15 mouse cellular contexts compared by ENCODE assay signal in genomic region chr5:142802884-142803283, GRCm38 (mm10). TPM values are rescaled to one million over a fixed set of nuclear protein-coding genes. Genes with fewer than 3 reads are reported as not detected.
DNase-seq lines count a peak whose midpoint lies in the region; ATAC-seq lines count a peak whose summit lies in the region.
"Had no signal": no experiment of that assay in that cellular context is flagged by ENCODE, and none has a peak within 500 bp of the region (broad histone marks: within the 10 kb centered on the region; RNA-seq: fewer than 3 reads in every experiment).

No protein-coding gene starts in this region.

- WGBS in heart, embryonic 14.5 days, result 76% methylated on average over 4 of the region's 4 CpGs
- 79% methylated on average over 4 of the region's 4 CpGs for WGBS in neural tube, embryonic 13.5 days
- 80% methylated on average over 4 of the region's 4 CpGs for WGBS in neural tube, embryonic 15.5 days
- WGBS in forebrain, embryonic 15.5 days, result 73% methylated on average over 4 of the region's 4 CpGs

- H3K36me3 ChIP-seq in heart, embryonic 14.5 days (ENCODE audit: control insufficient read depth, insufficient read depth, low read length), result peaks cover 37% of the 10 kb centered on the region
- peaks cover 29% of the 10 kb centered on the region for H3K36me3 ChIP-seq in neural tube, embryonic 13.5 days
- H3K36me3 ChIP-seq in neural tube, embryonic 15.5 days, result peaks cover 8% of the 10 kb centered on the region
- peaks cover 10% of the 10 kb centered on the region for H3K36me3 ChIP-seq in forebrain, embryonic 15.5 days

- DNase-seq in heart, adult 18-20 months, result no peak
- no peak for DNase-seq in right cerebral cortex, postnatal 14 days
- no peak for DNase-seq in adrenal gland, postnatal 4 days (ENCODE audit: low spot score in 2 of 2)
- DNase-seq: cerebellum, adult 11-12 months; heart, postnatal 10 days; kidney, postnatal 14 days; layer of hippocampus, adult 9-11 months; lung, embryonic 14.5 days; right cerebral cortex, postnatal 25 days; thymus, adult 18-20 months had no signal

- H3K9me3 ChIP-seq in heart, embryonic 14.5 days (ENCODE audit: control insufficient read depth, low read length), result no peaks in the 10 kb centered on the region
- no peaks in the 10 kb centered on the region for H3K9me3 ChIP-seq in neural tube, embryonic 13.5 days
- no peaks in the 10 kb centered on the region for H3K9me3 ChIP-seq in neural tube, embryonic 15.5 days (replicated peaks)
- no peaks in the 10 kb centered on the region for H3K9me3 ChIP-seq in forebrain, embryonic 15.5 days
- H3K9me3 ChIP-seq: intestine, embryonic 15.5 days had no signal

- H3K27me3 ChIP-seq in heart, embryonic 14.5 days (ENCODE audit: control insufficient read depth, insufficient read depth, low read length), result no peaks in the 10 kb centered on the region
- H3K27me3 ChIP-seq in neural tube, embryonic 13.5 days, result no peaks in the 10 kb centered on the region
- H3K27me3 ChIP-seq in neural tube, embryonic 15.5 days (replicated peaks), result no peaks in the 10 kb centered on the region
- no peaks in the 10 kb centered on the region for H3K27me3 ChIP-seq in forebrain, embryonic 15.5 days
- H3K27me3 ChIP-seq: intestine, embryonic 15.5 days had no signal

- no peak for ATAC-seq in heart, embryonic 14.5 days (ENCODE audit: insufficient number of reproducible peaks, insufficient read depth, low FRiP score, low read depth)
- no peak for ATAC-seq in neural tube, embryonic 13.5 days (ENCODE audit: low read depth)
- ATAC-seq in neural tube, embryonic 15.5 days (ENCODE audit: low FRiP score), result no peak
- ATAC-seq in forebrain, embryonic 15.5 days (replicated peaks), result no peak
- ATAC-seq: intestine, embryonic 15.5 days had no signal

- peaks cover 40 to 67% of the 10 kb centered on the region in 2 experiments for H3K4me1 ChIP-seq in heart, embryonic 14.5 days (ENCODE audit: control insufficient read depth in 2 of 2, insufficient read depth in 2 of 2, low read length in 2 of 2)
- H3K4me1 ChIP-seq in neural tube, embryonic 13.5 days (replicated peaks), result peaks cover 88% of the 10 kb centered on the region
- H3K4me1 ChIP-seq in neural tube, embryonic 15.5 days, result peaks cover 89% of the 10 kb centered on the region
- H3K4me1 ChIP-seq in forebrain, embryonic 15.5 days, result peaks cover 94% of the 10 kb centered on the region

- no peak overlapping the region for H3K4me2 ChIP-seq in heart, embryonic 14.5 days (ENCODE audit: low read length)
- H3K4me2 ChIP-seq in neural tube, embryonic 13.5 days, result no peak overlapping the region
- H3K4me2 ChIP-seq in neural tube, embryonic 15.5 days, result no peak overlapping the region
- H3K4me2 ChIP-seq in forebrain, embryonic 15.5 days (replicated peaks), result no peak overlapping the region
- H3K4me2 ChIP-seq: intestine, embryonic 15.5 days; lung, embryonic 14.5 days had no signal

- peak overlapping the region; percentile 30 to 71 for H3K27ac ChIP-seq in heart, embryonic 14.5 days (replicated peaks in 1 of 2; ENCODE audit: control insufficient read depth in 1 of 2, insufficient read depth in 1 of 2, low read depth in 2 of 2, low read length in 2 of 2)
- H3K27ac ChIP-seq in neural tube, embryonic 13.5 days (replicated peaks), result peak overlapping the region; percentile 42; the same call in 1 of the 2 replicates
- no peak overlapping the region for H3K27ac ChIP-seq in neural tube, embryonic 15.5 days (replicated peaks)
- H3K27ac ChIP-seq in forebrain, embryonic 15.5 days (replicated peaks), result peak overlapping the region; percentile 38; the same call in 1 of the 2 replicates
- H3K27ac ChIP-seq: intestine, embryonic 15.5 days had no signal

- peak overlapping the region; percentile 51; the same call in 1 of the 2 replicates for H3K9ac ChIP-seq in heart, embryonic 14.5 days (ENCODE audit: low read length)
- 0 out of 2 replicates have a peak overlapping the region, but pooled peaks have one; percentile 34 for H3K9ac ChIP-seq in neural tube, embryonic 13.5 days
- no peak overlapping the region for H3K9ac ChIP-seq in neural tube, embryonic 15.5 days (replicated peaks)
- no peak overlapping the region for H3K9ac ChIP-seq in forebrain, embryonic 15.5 days (replicated peaks)
- H3K9ac ChIP-seq: intestine, embryonic 15.5 days; lung, embryonic 14.5 days had no signal

- no peak overlapping the region for H3K4me3 ChIP-seq in heart, embryonic 14.5 days (ENCODE audit: control insufficient read depth in 1 of 2, insufficient read depth in 1 of 2, low read depth in 1 of 2, low read length in 2 of 2)
- H3K4me3 ChIP-seq in neural tube, embryonic 13.5 days, result no peak overlapping the region
- no peak overlapping the region for H3K4me3 ChIP-seq in neural tube, embryonic 15.5 days (replicated peaks)
- no peak overlapping the region for H3K4me3 ChIP-seq in forebrain, embryonic 15.5 days
- H3K4me3 ChIP-seq: intestine, embryonic 15.5 days had no signal

RNA-seq across cellular contexts. Expression of gene Tnrc18, which starts 14.6 kb away (rescaled TPM):
- 28.1 and 31.0 TPM in 2 replicates for polyA plus RNA-seq in heart, embryonic 14.5 days (2014; fragmentation: Nextera tagmentation; extraction: Ambion mirVana)
- 10 to 100 TPM; 39.2 to 48.2 TPM for total RNA-seq in heart, adult 18-20 months (2021)
- 30.3 and 31.1 TPM in 2 replicates for polyA plus RNA-seq in neural tube, embryonic 13.5 days (2015; fragmentation: Nextera tagmentation; extraction: Ambion mirVana)
- 22.5 and 26.0 TPM in 2 replicates for polyA plus RNA-seq in neural tube, embryonic 15.5 days (2015; fragmentation: Nextera tagmentation; extraction: Ambion mirVana)
- 45.9 and 48.3 TPM in 2 replicates for polyA plus RNA-seq in forebrain, embryonic 15.5 days (2015; fragmentation: Nextera tagmentation; extraction: Ambion mirVana)
- 100 to 1,000 TPM; 149 to 153 TPM for total RNA-seq in adrenal gland, postnatal 4 days (2021)

Comparison
In these comparisons a context has a peak if more than half of its experiments do, and no peak if none do; other contexts are left out.
1. H3K9ac ChIP-seq: peak in heart, embryonic 14.5 days (single experiment) and neural tube, embryonic 13.5 days (single experiment); none in neural tube, embryonic 15.5 days (single experiment) and forebrain, embryonic 15.5 days (single experiment).